Mouse (Mus musculus): ENCODE data around the gene Ece2. TPM values are rescaled to one million over a fixed set of nuclear protein-coding genes. Genes with fewer than 3 reads are reported as not detected.

Ece2 gene
- polyA plus RNA-seq, 1 experiment: not detected

GRCm38 (mm10) chr16:20673706-20674303 lies 44.2 kb downstream of the Ece2 start:
- Histone ChIP-seq H3K4me3 (replicated peaks) (peak overlapping the region; percentile 94), H3K9me3 (ENCODE audit: control insufficient read depth, low read length) (no peaks in the 10 kb centered on the region), H3K4me1 (ENCODE audit: control insufficient read depth) (peaks cover 64% of the 10 kb centered on the region), H3K36me3 (ENCODE audit: control insufficient read depth) (peaks cover 50% of the 10 kb centered on the region), H3K27me3 (ENCODE audit: control insufficient read depth) (no peaks in the 10 kb centered on the region)
- TF ChIP-seq GATA1 (IDR thresholded peaks at IDR 0.05; ENCODE audit: low read length) (peak; percentile 6; the same call in 1 of the 2 replicates), TAL1 (IDR thresholded peaks at IDR 0.05; ENCODE audit: low read length) (peak; percentile 61)

- H3K9me3 ChIP-seq (ENCODE audit: control insufficient read depth, low read length): no peaks in the 10 kb centered on the region
- H3K27me3 ChIP-seq (ENCODE audit: control insufficient read depth): no peaks in the 10 kb centered on the region
- peak overlapping the region; percentile 94 for H3K4me3 ChIP-seq (replicated peaks)
- peaks cover 73% of the 10 kb centered on the region for H3K4me1 ChIP-seq (ENCODE audit: control insufficient read depth)
- H3K36me3 ChIP-seq (ENCODE audit: control insufficient read depth): peaks cover 64% of the 10 kb centered on the region
- TF ChIP-seq GATA1 (IDR thresholded peaks at IDR 0.05; ENCODE audit: low read length) (no peak), TAL1 (IDR thresholded peaks at IDR 0.05; ENCODE audit: low read length) (no peak)
Observed at GRCm38 (mm10) chr16:20675213-20675612, 45.6 kb downstream of the Ece2 start.

- Histone ChIP-seq H3K4me1 (ENCODE audit: control insufficient read depth) (peaks cover 71% of the 10 kb centered on the region), H3K27me3 (ENCODE audit: control insufficient read depth) (no peaks in the 10 kb centered on the region), H3K4me3 (replicated peaks) (no peak overlapping the region), H3K36me3 (ENCODE audit: control insufficient read depth) (peaks cover 79% of the 10 kb centered on the region), H3K9me3 (ENCODE audit: control insufficient read depth, low read length) (no peaks in the 10 kb centered on the region)
- TF ChIP-seq GATA1 (IDR thresholded peaks at IDR 0.05; ENCODE audit: low read length): no peak
- no peak for TF ChIP-seq TAL1 (IDR thresholded peaks at IDR 0.05; ENCODE audit: low read length)
Observed at GRCm38 (mm10) chr16:20676702-20677101, 47.1 kb downstream of the Ece2 start.

- Histone ChIP-seq H3K36me3 (ENCODE audit: control insufficient read depth) (peaks cover 85% of the 10 kb centered on the region), H3K27me3 (ENCODE audit: control insufficient read depth) (no peaks in the 10 kb centered on the region), H3K9me3 (ENCODE audit: control insufficient read depth, low read length) (no peaks in the 10 kb centered on the region), H3K4me3 (replicated peaks) (no peak overlapping the region), H3K4me1 (ENCODE audit: control insufficient read depth) (peaks cover 65% of the 10 kb centered on the region)
- no peak for TF ChIP-seq GATA1 (IDR thresholded peaks at IDR 0.05; ENCODE audit: low read length)
- no peak for TF ChIP-seq TAL1 (IDR thresholded peaks at IDR 0.05; ENCODE audit: low read length)
Observed at GRCm38 (mm10) chr16:20677380-20677779, 47.8 kb downstream of the Ece2 start.

- peaks cover 63% of the 10 kb centered on the region for H3K4me1 ChIP-seq (ENCODE audit: control insufficient read depth)
Observed at GRCm38 (mm10) chr16:20677974-20678675, 48.5 kb downstream of the Ece2 start.

GRCm38 (mm10) chr16:20690774-20691173 lies 61.1 kb downstream of the Ece2 start:
- Histone ChIP-seq H3K9me3 (ENCODE audit: control insufficient read depth, low read length) (no peaks in the 10 kb centered on the region; the same call in 1 of the 2 replicates), H3K4me1 (ENCODE audit: control insufficient read depth) (peaks cover 54% of the 10 kb centered on the region), H3K27me3 (ENCODE audit: control insufficient read depth) (peaks cover 28% of the 10 kb centered on the region), H3K36me3 (ENCODE audit: control insufficient read depth) (peaks cover 72% of the 10 kb centered on the region), H3K4me3 (replicated peaks) (no peak overlapping the region)
- no peak for TF ChIP-seq TAL1 (IDR thresholded peaks at IDR 0.05; ENCODE audit: low read length)
- TF ChIP-seq GATA1 (IDR thresholded peaks at IDR 0.05; ENCODE audit: low read length): no peak

More at GRCm38 (mm10) chr16:20677974-20678675, 48.5 kb downstream of the Ece2 start:
- Histone ChIP-seq H3K4me3 (replicated peaks) (peak overlapping the region; percentile 3), H3K27me3 (ENCODE audit: control insufficient read depth) (no peaks in the 10 kb centered on the region), H3K36me3 (ENCODE audit: control insufficient read depth) (peaks cover 93% of the 10 kb centered on the region), H3K9me3 (ENCODE audit: control insufficient read depth, low read length) (no peaks in the 10 kb centered on the region)
- TF ChIP-seq GATA1 (IDR thresholded peaks at IDR 0.05; ENCODE audit: low read length): no peak
- no peak for TF ChIP-seq TAL1 (IDR thresholded peaks at IDR 0.05; ENCODE audit: low read length)

GRCm38 (mm10) chr16:20691617-20692016 lies 62.0 kb downstream of the Ece2 start:
- TF ChIP-seq TAL1 (IDR thresholded peaks at IDR 0.05; ENCODE audit: low read length) (no peak), GATA1 (IDR thresholded peaks at IDR 0.05; ENCODE audit: low read length) (no peak)
- no peak overlapping the region for H3K4me3 ChIP-seq (replicated peaks)
- H3K4me1 ChIP-seq (ENCODE audit: control insufficient read depth): peaks cover 58% of the 10 kb centered on the region
- H3K27me3 ChIP-seq (ENCODE audit: control insufficient read depth): peaks cover 37% of the 10 kb centered on the region
- peaks cover 64% of the 10 kb centered on the region for H3K36me3 ChIP-seq (ENCODE audit: control insufficient read depth)
- H3K9me3 ChIP-seq (ENCODE audit: control insufficient read depth, low read length): no peaks in the 10 kb centered on the region; the same call in 1 of the 2 replicates

- H3K4me1 ChIP-seq (ENCODE audit: control insufficient read depth): peaks cover 57% of the 10 kb centered on the region
- H3K27me3 ChIP-seq (ENCODE audit: control insufficient read depth): peaks cover 44% of the 10 kb centered on the region
- peaks cover 56% of the 10 kb centered on the region for H3K36me3 ChIP-seq (ENCODE audit: control insufficient read depth)
- no peaks in the 10 kb centered on the region; the same call in 1 of the 2 replicates for H3K9me3 ChIP-seq (ENCODE audit: control insufficient read depth, low read length)
- no peak overlapping the region for H3K4me3 ChIP-seq (replicated peaks)
- TF ChIP-seq TAL1 (IDR thresholded peaks at IDR 0.05; ENCODE audit: low read length) (no peak), GATA1 (IDR thresholded peaks at IDR 0.05; ENCODE audit: low read length) (no peak)
Observed at GRCm38 (mm10) chr16:20692241-20692965, 62.8 kb downstream of the Ece2 start.

All from erythroblast, embryonic 14.5 days (primary cell).